Mouse (Mus musculus) neural tube, embryonic 10.5 days (tissue): Measurements from ENCODE around the gene Rph3al.
A peak's percentile ranks its signal among the peaks of the same experiment; 100 is the strongest.

ENCODE experiments used
- DNase-seq: peaks from one replicate; pipeline ENCODE4 v3.0.0-alpha.2; 2017; ENCODE audit warnings: low spot score; ENCODE audit errors: extremely low spot score

Gene Rph3al

GRCm38 (mm10) chr11:75907406-75907805 is 30.8 kb downstream of the Rph3al start:
- no peak for DNase-seq

GRCm38 (mm10) chr11:75906556-75906955 is 31.7 kb downstream of the Rph3al start:
- no peak for DNase-seq

- DNase-seq = no peak
Measured at GRCm38 (mm10) chr11:75904982-75905381, 33.2 kb downstream of the Rph3al start.

GRCm38 (mm10) chr11:75904501-75904900 is 33.7 kb downstream of the Rph3al start:
- DNase-seq = no peak

GRCm38 (mm10) chr11:75903486-75903885 is 34.7 kb downstream of the Rph3al start:
- DNase-seq = peak; percentile 54

GRCm38 (mm10) chr11:75901339-75901738 is 36.9 kb downstream of the Rph3al start:
- no peak for DNase-seq

GRCm38 (mm10) chr11:75899676-75900075 is 38.6 kb downstream of the Rph3al start:
- DNase-seq = no peak

- no peak for DNase-seq
Measured at GRCm38 (mm10) chr11:75898532-75898931, 39.7 kb downstream of the Rph3al start.

- DNase-seq = no peak
Measured at GRCm38 (mm10) chr11:75894791-75895420, 43.3 kb downstream of the Rph3al start.

- no peak for DNase-seq
Measured at GRCm38 (mm10) chr11:75893956-75894355, 44.3 kb downstream of the Rph3al start.

GRCm38 (mm10) chr11:75887349-75887748 is 50.9 kb downstream of the Rph3al start:
- no peak for DNase-seq

GRCm38 (mm10) chr11:75881234-75881633 is 57.0 kb downstream of the Rph3al start:
- no peak for DNase-seq

GRCm38 (mm10) chr11:75880064-75880463 is 58.2 kb downstream of the Rph3al start:
- DNase-seq = no peak

GRCm38 (mm10) chr11:75878460-75878859 is 59.8 kb downstream of the Rph3al start:
- DNase-seq = no peak

GRCm38 (mm10) chr11:75876043-75876780 is 62.0 kb downstream of the Rph3al start:
- DNase-seq = no peak

- no peak for DNase-seq
Measured at GRCm38 (mm10) chr11:75871688-75872087, 66.5 kb downstream of the Rph3al start.

- no peak for DNase-seq
Measured at GRCm38 (mm10) chr11:75870947-75871346, 67.3 kb downstream of the Rph3al start.

- DNase-seq = no peak
Measured at GRCm38 (mm10) chr11:75870386-75870785, 67.8 kb downstream of the Rph3al start.

GRCm38 (mm10) chr11:75869898-75870297 is 68.3 kb downstream of the Rph3al start:
- DNase-seq = no peak

- no peak for DNase-seq
Measured at GRCm38 (mm10) chr11:75866861-75867260, 71.4 kb downstream of the Rph3al start.

- DNase-seq = no peak
Measured at GRCm38 (mm10) chr11:75865859-75866258, 72.4 kb downstream of the Rph3al start.

GRCm38 (mm10) chr11:75865253-75865619 is 73.0 kb downstream of the Rph3al start:
- no peak for DNase-seq
